Mouse (Mus musculus) neural tube, embryonic 14.5 days (tissue): Measurements from ENCODE around the gene Fnbp1l. TPM values are rescaled to one million over a fixed set of nuclear protein-coding genes. Genes with fewer than 3 reads are reported as not detected.

Source experiments
- ATAC-seq: fragments of 200-750 bp; cut with Nextera tagmentation; 2 replicates; pipeline ENCODE4 v1.8.0; 2017; ENCODE audit warnings: low read depth, mild to moderate bottlenecking, moderate TSS enrichment, moderate library complexity
- H3K27ac ChIP-seq: fragments of 300-500 bp; sonication (generic); 2 replicates; pipeline ENCODE4 v1.5.1; 2014; ENCODE audit warnings: low read depth, mild to moderate bottlenecking, control low read depth, low read length, moderate library complexity, mixed read lengths
- H3K27me3 ChIP-seq: fragments of 300-500 bp; sonication (generic); 2 replicates; pipeline ENCODE4 v1.6.1; 2014; ENCODE audit warnings: low read length; ENCODE audit not compliant: control insufficient read depth, insufficient read depth
- H3K36me3 ChIP-seq: fragments of 300-500 bp; sonication (generic); 2 replicates; pipeline ENCODE4 v1.6.1; 2014; ENCODE audit warnings: low read length, mixed read lengths; ENCODE audit not compliant: control insufficient read depth, insufficient read depth
- H3K4me1 ChIP-seq: fragments of 300-500 bp; sonication (generic); 2 replicates; pipeline ENCODE4 v1.6.1; 2014; ENCODE audit warnings: low read length; ENCODE audit not compliant: control insufficient read depth, insufficient read depth
- H3K4me2 ChIP-seq: fragments of 300-500 bp; sonication (generic); 2 replicates; pipeline ENCODE4 v1.6.1; 2014; ENCODE audit warnings: mild to moderate bottlenecking, low read depth, low read length, control low read depth
- H3K4me3 ChIP-seq: fragments of 300-500 bp; sonication (generic); 2 replicates; pipeline ENCODE4 v1.5.1; 2014; ENCODE audit warnings: low read depth, low read length, control low read depth, mixed read lengths
- H3K9ac ChIP-seq: fragments of 300-500 bp; sonication (generic); replicated peaks from 2 replicates; pipeline ENCODE4 v1.6.1; 2014; ENCODE audit warnings: low read depth, mild to moderate bottlenecking, control low read depth, low read length, mixed read lengths
- H3K9me3 ChIP-seq: fragments of 300-500 bp; sonication (generic); 2 replicates; pipeline ENCODE4 v1.6.1; 2016; ENCODE audit warnings: low read length; ENCODE audit not compliant: control insufficient read depth
- WGBS: fragments of 180-500 bp; shearing (Covaris S2); extraction: QIAGEN DNeasy Blood & Tissue Kit; methylation state at CpG from one replicate; pipeline ENCODE4 v1.1.7; 2014; 5-methylcytosine and 5-hydroxymethylcytosine counted together
- polyA plus RNA-seq: library from polyadenylated mRNA; unstranded; fragments of >200 nt; fragmentation: Nextera tagmentation; extraction: Ambion mirVana; gene quantifications from 2 replicates; pipeline ENCODE4 v1.2.1, GENCODE M21; 2014

Gene Fnbp1l
- polyA plus RNA-seq, 1 experiment from 2014 or later, result 214 TPM

DNA sequence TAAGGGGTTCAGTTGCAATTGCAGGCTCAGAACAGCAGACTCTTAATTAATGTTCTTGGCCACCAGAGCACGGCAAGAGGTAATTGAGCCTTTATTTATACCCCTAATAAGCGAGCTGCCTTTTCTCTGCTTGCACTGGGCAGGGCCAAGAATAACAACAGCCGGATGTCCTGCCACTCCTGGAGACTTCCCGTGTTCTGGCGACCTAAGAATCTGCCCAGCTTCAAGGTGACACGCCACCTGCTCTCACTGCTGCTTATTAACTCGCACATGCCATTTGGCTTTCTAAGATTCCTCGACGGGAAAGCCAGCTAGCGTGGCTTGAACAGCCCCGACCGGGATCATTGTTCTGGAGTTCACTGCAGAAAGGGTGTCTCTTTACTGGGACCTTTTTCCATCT lies 15.7 kb upstream of the Fnbp1l start:
- 9% methylated on average over 12 of the region's 12 CpGs for whole genome bisulfite sequencing
- Histone ChIP-seq H3K4me2 (no peak overlapping the region), H3K27me3 (no peaks in the 10 kb centered on the region), H3K4me1 (no peaks in the 10 kb centered on the region), H3K36me3 (no peaks in the 10 kb centered on the region), H3K9me3 (no peaks in the 10 kb centered on the region), H3K4me3 (no peak overlapping the region), H3K27ac (no peak overlapping the region), H3K9ac (0 out of 2 replicates have a peak overlapping the region, but pooled peaks have one; percentile 25)
- ATAC-seq, result no peak

DNA sequence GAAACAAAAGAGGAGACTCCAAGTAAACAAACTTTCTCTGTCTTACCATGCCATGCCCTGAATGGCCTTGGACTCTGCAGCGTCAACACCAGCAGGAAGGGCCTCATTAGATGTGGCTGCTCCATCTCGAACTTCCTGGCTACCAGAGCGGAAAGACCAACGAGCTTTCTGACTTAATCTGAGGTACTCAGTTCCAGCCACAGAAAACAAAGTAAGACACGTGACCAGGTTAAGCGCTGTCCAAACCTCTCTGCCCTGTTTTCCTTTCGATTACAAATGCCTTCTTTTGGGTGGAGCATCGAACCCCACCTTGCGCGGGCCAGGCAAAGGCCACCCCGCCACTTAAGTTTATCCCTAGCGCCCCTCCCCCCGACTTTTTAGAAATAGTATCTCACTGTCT lies 10.1 kb upstream of the Fnbp1l start:
- no peaks in the 10 kb centered on the region for H3K36me3 ChIP-seq
- no peak overlapping the region for H3K9ac ChIP-seq
- WGBS, result 23% methylated on average over 13 of the region's 13 CpGs
- H3K9me3 ChIP-seq, result no peaks in the 10 kb centered on the region
- no peak overlapping the region for H3K27ac ChIP-seq
- no peak overlapping the region for H3K4me3 ChIP-seq
- H3K4me1 ChIP-seq, result no peaks in the 10 kb centered on the region
- H3K4me2 ChIP-seq, result no peak overlapping the region
- no peak for ATAC-seq
- no peaks in the 10 kb centered on the region for H3K27me3 ChIP-seq

DNA sequence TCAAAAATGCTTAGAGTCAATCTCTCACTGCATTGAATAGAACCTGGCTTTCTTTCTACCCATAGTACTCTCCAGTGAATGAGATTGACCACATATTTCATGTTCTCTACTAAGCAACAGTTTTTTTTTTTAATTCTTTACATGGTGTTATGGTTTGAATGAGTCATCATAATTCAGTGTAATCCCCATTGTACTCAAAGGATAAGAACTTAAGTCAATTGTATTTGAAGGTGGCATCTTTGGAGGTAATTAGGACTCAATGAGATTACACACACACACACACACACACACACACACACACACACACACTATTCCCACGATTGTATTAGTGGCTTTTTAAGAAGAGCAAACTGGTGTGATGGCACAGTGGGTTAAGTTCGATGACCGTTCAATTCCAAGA lies 9.4 kb upstream of the Fnbp1l start:
- ATAC-seq, result no peak
- 78% methylated on average over 3 of the region's 3 CpGs for WGBS
- Histone ChIP-seq H3K9me3 (no peaks in the 10 kb centered on the region), H3K4me1 (no peaks in the 10 kb centered on the region), H3K4me2 (no peak overlapping the region), H3K4me3 (no peak overlapping the region), H3K36me3 (no peaks in the 10 kb centered on the region), H3K27me3 (no peaks in the 10 kb centered on the region), H3K27ac (no peak overlapping the region), H3K9ac (no peak overlapping the region)

DNA sequence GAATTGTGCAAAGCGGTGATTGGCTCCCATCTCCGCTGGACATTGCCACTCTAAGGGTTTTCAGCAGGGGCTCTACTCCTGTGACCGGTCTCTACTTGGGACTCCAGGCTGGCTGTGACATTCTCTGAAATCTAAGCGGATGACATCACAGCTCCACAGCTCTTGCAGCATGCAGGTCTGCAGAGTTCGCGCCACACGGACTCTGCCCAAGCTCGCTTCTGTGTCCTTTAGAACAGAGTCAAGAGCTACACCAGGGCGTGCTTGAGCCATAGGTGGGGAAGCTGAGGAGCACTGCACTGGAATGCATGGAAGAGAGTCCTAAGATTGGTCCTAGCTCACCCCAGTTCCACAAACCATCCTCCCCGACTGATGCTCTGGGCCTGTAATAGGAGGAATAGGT lies 9.0 kb upstream of the Fnbp1l start:
- no peak overlapping the region for H3K9ac ChIP-seq
- H3K36me3 ChIP-seq, result no peaks in the 10 kb centered on the region
- H3K4me2 ChIP-seq, result no peak overlapping the region
- no peaks in the 10 kb centered on the region for H3K27me3 ChIP-seq
- no peak overlapping the region for H3K27ac ChIP-seq
- H3K4me3 ChIP-seq, result no peak overlapping the region
- no peaks in the 10 kb centered on the region for H3K4me1 ChIP-seq
- no peak for ATAC-seq
- no peaks in the 10 kb centered on the region for H3K9me3 ChIP-seq
- whole genome bisulfite sequencing, result 96% methylated on average over 10 of the region's 10 CpGs

- H3K4me3 ChIP-seq, result no peak overlapping the region
- no peaks in the 10 kb centered on the region for H3K27me3 ChIP-seq
- H3K36me3 ChIP-seq, result no peaks in the 10 kb centered on the region
- no peaks in the 10 kb centered on the region for H3K9me3 ChIP-seq
- no peak overlapping the region for H3K9ac ChIP-seq
- H3K4me1 ChIP-seq, result no peaks in the 10 kb centered on the region
- no peak overlapping the region for H3K27ac ChIP-seq
- ATAC-seq, result no peak
- WGBS, result 88% methylated on average over 6 of the region's 6 CpGs
- H3K4me2 ChIP-seq, result no peak overlapping the region
Observed at GRCm38 (mm10) chr3:122627846-122628245, 8.3 kb upstream of the Fnbp1l start.

DNA sequence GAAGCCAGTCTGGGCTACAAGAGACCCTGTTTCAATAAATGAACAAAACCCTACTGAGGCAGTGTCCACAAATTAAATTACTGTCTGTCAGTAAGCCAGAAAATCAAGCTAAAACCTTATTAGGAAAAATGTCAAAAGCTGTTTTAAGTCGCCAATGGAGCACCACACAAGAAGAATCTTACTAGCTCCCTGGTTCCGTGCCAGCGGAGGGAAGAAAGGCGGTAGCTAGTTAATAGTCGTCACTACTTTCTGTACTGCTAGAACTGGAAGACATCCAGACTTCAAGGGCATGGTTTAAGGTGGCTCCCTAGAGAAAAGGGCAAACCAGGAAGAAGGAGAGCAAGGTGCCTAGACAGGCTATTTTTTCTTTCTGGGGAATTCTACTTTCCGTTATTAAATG lies 5.1 kb upstream of the Fnbp1l start:
- Histone ChIP-seq H3K4me1 (no peaks in the 10 kb centered on the region), H3K9ac (no peak overlapping the region), H3K27me3 (no peaks in the 10 kb centered on the region), H3K9me3 (no peaks in the 10 kb centered on the region), H3K36me3 (no peaks in the 10 kb centered on the region), H3K4me3 (no peak overlapping the region), H3K4me2 (no peak overlapping the region), H3K27ac (no peak overlapping the region)
- ATAC-seq, result no peak
- WGBS, result 70% methylated on average over 6 of the region's 6 CpGs

DNA sequence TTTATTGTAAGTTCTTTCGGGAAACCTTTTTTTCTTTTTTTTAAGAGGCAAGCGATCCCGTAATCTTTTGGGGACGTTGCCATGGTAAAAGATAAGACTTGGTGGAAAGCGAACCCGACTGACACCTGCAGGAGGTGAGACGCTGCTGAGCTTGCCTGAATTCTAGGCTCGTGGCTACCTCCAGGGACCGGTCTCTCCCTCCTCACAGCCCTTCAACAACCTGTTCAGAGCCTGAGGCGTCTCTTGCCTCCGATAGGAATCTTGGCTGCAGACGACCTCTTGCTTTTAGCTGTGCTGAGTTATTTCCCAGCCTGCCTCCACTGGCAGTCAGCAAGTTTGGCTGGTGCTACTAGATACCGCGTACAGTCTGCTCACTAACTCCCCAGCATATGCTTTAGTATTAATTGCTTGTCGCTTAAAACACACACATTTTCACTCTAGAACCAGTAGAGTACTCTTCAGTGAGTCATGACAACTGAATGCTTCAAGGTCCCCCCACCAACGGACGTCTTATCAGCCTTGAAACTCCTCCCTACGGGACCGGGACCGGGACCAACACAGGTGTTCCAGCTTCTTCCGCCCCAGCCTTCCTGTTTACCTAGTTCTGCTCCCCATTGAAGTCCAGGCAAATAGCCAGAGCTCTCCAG lies 893 bp upstream of the Fnbp1l start:
- WGBS, result under 1% methylated on average over 21 of the region's 21 CpGs
- Histone ChIP-seq H3K27ac (peak overlapping the region; percentile 99), H3K9me3 (no peaks in the 10 kb centered on the region), H3K36me3 (no peaks in the 10 kb centered on the region), H3K4me3 (peak overlapping the region; percentile 98), H3K9ac (peak overlapping the region; percentile 99), H3K4me2 (peak overlapping the region; percentile 70), H3K27me3 (peaks cover 5% of the 10 kb centered on the region; the same call in 1 of the 2 replicates), H3K4me1 (peaks cover 10% of the 10 kb centered on the region)
- peak; percentile 34 for ATAC-seq

DNA sequence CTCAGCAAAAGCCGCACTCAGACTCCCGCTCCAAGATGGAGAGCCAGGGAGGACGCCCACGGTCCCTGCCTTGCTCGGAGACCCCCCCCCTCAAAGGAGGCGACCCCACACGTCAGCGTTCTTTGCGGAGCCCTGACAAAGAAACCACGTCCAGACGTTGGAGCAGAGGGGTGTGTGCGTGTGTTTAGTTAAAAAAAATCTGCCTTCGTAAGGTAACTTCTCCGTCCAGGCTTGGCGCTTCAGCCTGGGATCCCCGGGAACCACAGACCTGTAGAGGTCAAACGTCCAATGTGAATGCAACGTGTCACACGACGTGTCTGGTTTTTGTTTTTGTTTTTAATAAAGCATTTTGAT lies 393 bp upstream of the Fnbp1l start:
- Histone ChIP-seq H3K27ac (peak overlapping the region; percentile 99), H3K4me3 (peak overlapping the region; percentile 98), H3K4me2 (peak overlapping the region; percentile 70), H3K4me1 (peaks cover 15% of the 10 kb centered on the region), H3K27me3 (peaks cover 5% of the 10 kb centered on the region; the same call in 1 of the 2 replicates), H3K9ac (peak overlapping the region; percentile 99), H3K36me3 (no peaks in the 10 kb centered on the region), H3K9me3 (no peaks in the 10 kb centered on the region)
- WGBS, result under 1% methylated on average over 20 of the region's 20 CpGs
- peak; percentile 80 for ATAC-seq

GRCm38 (mm10) chr3:122618402-122618801 lies 1.1 kb downstream of the Fnbp1l start:
- ATAC-seq, result 0 out of 2 replicates have a peak, but pooled peaks have one; percentile 5
- Histone ChIP-seq H3K4me2 (peak overlapping the region; percentile 51), H3K36me3 (no peaks in the 10 kb centered on the region), H3K27me3 (peaks cover 5% of the 10 kb centered on the region; the same call in 1 of the 2 replicates), H3K4me3 (peak overlapping the region; percentile 98), H3K27ac (peak overlapping the region; percentile 99), H3K4me1 (peaks cover 15% of the 10 kb centered on the region), H3K9me3 (no peaks in the 10 kb centered on the region), H3K9ac (peak overlapping the region; percentile 99)
- whole genome bisulfite sequencing, result under 1% methylated on average over 30 of the region's 30 CpGs
